In the genomic region with DNA sequence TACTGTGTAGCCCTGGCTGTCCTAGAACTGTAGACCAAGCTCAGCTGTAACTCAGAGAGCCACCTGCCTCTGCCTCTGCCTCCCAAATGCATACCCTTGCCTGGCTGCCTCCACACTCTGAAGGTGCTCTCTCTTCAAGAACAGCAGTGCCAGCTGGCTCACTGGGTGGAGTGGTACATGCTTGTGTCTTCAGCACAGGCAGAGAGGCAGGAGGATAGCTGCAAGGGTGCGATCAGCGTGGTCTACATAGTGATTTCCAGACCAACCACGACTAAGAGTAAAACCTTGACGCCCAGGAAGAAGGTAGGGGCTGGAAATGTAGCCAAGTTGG, we compare ENCODE assay signal across 9 mouse cellular contexts. TPM values are rescaled to one million over a fixed set of nuclear protein-coding genes. Genes with fewer than 3 reads are reported as not detected.
DNase-seq lines count a peak whose midpoint lies in the region; ATAC-seq and TF ChIP-seq lines count a peak whose summit lies in the region.
"Had no signal": no experiment of that assay in that cellular context is flagged by ENCODE, and none has a peak within 500 bp of the region (broad histone marks: within the 10 kb centered on the region; RNA-seq: fewer than 3 reads in every experiment).

No protein-coding gene starts in this region.

- no peaks in the 10 kb centered on the region for H3K27me3 ChIP-seq in heart, postnatal 0 days (ENCODE audit: control insufficient read depth, insufficient read depth, low read length)
- H3K27me3 ChIP-seq in limb, embryonic 10.5 days (ENCODE audit: low read depth, poor library complexity, severe bottlenecking), result no peaks in the 10 kb centered on the region

- H3K4me3 ChIP-seq in heart, postnatal 0 days (ENCODE audit: low read depth, low read length), result no peak overlapping the region
- H3K4me3 ChIP-seq in limb, embryonic 10.5 days, result 0 out of 2 replicates have a peak overlapping the region, but pooled peaks have one; percentile 18

- no peak overlapping the region for H3K4me2 ChIP-seq in heart, postnatal 0 days (ENCODE audit: low read depth, low read length)

- peak overlapping the region; percentile 75 for H3K27ac ChIP-seq in heart, postnatal 0 days (ENCODE audit: low read depth)
- peak overlapping the region; percentile 75 for H3K27ac ChIP-seq in limb, embryonic 10.5 days
- H3K27ac ChIP-seq: macrophage had no signal

- TF ChIP-seq EP300 in heart, postnatal 0 days (IDR thresholded peaks at IDR 0.05; ENCODE audit: low read depth), result no peak

- H3K9ac ChIP-seq in heart, postnatal 0 days (replicated peaks; ENCODE audit: low read depth, low read length), result no peak overlapping the region

- peaks cover 35% of the 10 kb centered on the region for H3K36me3 ChIP-seq in heart, postnatal 0 days (replicated peaks; ENCODE audit: control insufficient read depth, insufficient read depth, low read length)
- H3K36me3 ChIP-seq in limb, embryonic 10.5 days, result peaks cover 81% of the 10 kb centered on the region

- TF ChIP-seq CTCF in heart, postnatal 0 days (IDR thresholded peaks at IDR 0.05; ENCODE audit: low read depth), result no peak

- DNase-seq in heart, postnatal 0 days (ENCODE audit: low spot score), result no peak
- no peak for DNase-seq in heart, postnatal 4 days
- DNase-seq in thymus, postnatal 10 days (ENCODE audit: low spot score in 2 of 2), result peak; percentile 57 to 68
- no peak for DNase-seq in thymus, postnatal 0 days (ENCODE audit: low spot score)
- DNase-seq in limb, embryonic 10.5 days (ENCODE audit: low spot score), result no peak
- DNase-seq in cerebellum, postnatal 36 days, result no peak
- no peak for DNase-seq in urinary bladder, postnatal 25 days (ENCODE audit: low spot score)
- DNase-seq in adrenal gland, postnatal 36 days, result no peak

- no peaks in the 10 kb centered on the region for H3K9me3 ChIP-seq in heart, postnatal 0 days (replicated peaks; ENCODE audit: control insufficient read depth, low read length)
- no peaks in the 10 kb centered on the region for H3K9me3 ChIP-seq in limb, embryonic 10.5 days (replicated peaks)

- 83% methylated on average over 4 of the region's 4 CpGs for WGBS in heart, postnatal 0 days
- 92% methylated on average over 4 of the region's 4 CpGs for WGBS in limb, embryonic 10.5 days

- H3K4me1 ChIP-seq in heart, postnatal 0 days (ENCODE audit: control insufficient read depth, insufficient read depth), result peaks cover 39% of the 10 kb centered on the region
- peaks cover 70% of the 10 kb centered on the region for H3K4me1 ChIP-seq in limb, embryonic 10.5 days

- no peak for ATAC-seq in heart, postnatal 0 days (ENCODE audit: insufficient read depth, low read depth)

RNA-seq across cellular contexts. Expression of a gene that starts 47.0 kb away (rescaled TPM):
- total RNA-seq in heart, postnatal 0 days (2014; rRNA removed; ENCODE audit: low replicate concordance), result 40.5 and 57.2 TPM in 2 replicates
- polyA plus RNA-seq in heart, postnatal 0 days (2015; fragmentation: Nextera tagmentation; extraction: Ambion mirVana), result 4.6 and 5.2 TPM in 2 replicates
- 10 to 100 TPM; 41.1 to 48.7 TPM for total RNA-seq in heart, postnatal 4 days (2021)
- polyA plus RNA-seq in thymus, postnatal 0 days (2015; fragmentation: Nextera tagmentation; extraction: Ambion mirVana), result 5.3 and 8.0 TPM in 2 replicates
- 13.0 and 13.8 TPM in 2 replicates for polyA plus RNA-seq in limb, embryonic 10.5 days (2016; fragmentation: Nextera tagmentation; extraction: Ambion mirVana)
- total RNA-seq in adrenal gland, postnatal 36 days (2021), result 10 to 100 TPM; 63.7 to 74.1 TPM

Comparison
In these comparisons a context has a peak if more than half of its experiments do, and no peak if none do; other contexts are left out.
1. DNase-seq: peak in thymus, postnatal 10 days (2 of 2); none in heart, postnatal 0 days (single experiment), heart, postnatal 4 days (single experiment), thymus, postnatal 0 days (single experiment), limb, embryonic 10.5 days (single experiment), cerebellum, postnatal 36 days (0 of 2), urinary bladder, postnatal 25 days (single experiment) and adrenal gland, postnatal 36 days (0 of 2).